Mouse (Mus musculus) forebrain, embryonic 15.5 days (tissue): ENCODE data around the gene AI597479. TPM values are rescaled to one million over a fixed set of nuclear protein-coding genes. Genes with fewer than 3 reads are reported as not detected.

Experiments
- ATAC-seq: fragments of 200-750 bp; cut with Nextera tagmentation; replicated peaks from 2 replicates; pipeline ENCODE4 v1.8.0; 2017; ENCODE audit warnings: mild to moderate bottlenecking, moderate TSS enrichment, moderate library complexity
- H3K27ac ChIP-seq: fragments of 300-500 bp; sonication (generic); replicated peaks from 2 replicates; pipeline ENCODE4 v1.5.1; 2015; ENCODE audit warnings: mild to moderate bottlenecking, inconsistent platforms
- H3K27me3 ChIP-seq: fragments of 300-500 bp; sonication (generic); 2 replicates; pipeline ENCODE4 v1.6.1; 2015; ENCODE audit warnings: inconsistent platforms
- H3K36me3 ChIP-seq: fragments of 300-500 bp; sonication (generic); 2 replicates; pipeline ENCODE4 v1.6.1; 2015; ENCODE audit warnings: mild to moderate bottlenecking, inconsistent platforms
- H3K4me1 ChIP-seq: fragments of 300-500 bp; sonication (generic); 2 replicates; pipeline ENCODE4 v1.6.1; 2015; ENCODE audit warnings: inconsistent platforms
- H3K4me2 ChIP-seq: fragments of 300-500 bp; sonication (generic); replicated peaks from 2 replicates; pipeline ENCODE4 v1.6.1; 2015; ENCODE audit warnings: mild to moderate bottlenecking, inconsistent platforms
- H3K4me3 ChIP-seq: fragments of 300-500 bp; sonication (generic); 2 replicates; pipeline ENCODE4 v1.5.1; 2015; ENCODE audit warnings: mild to moderate bottlenecking, inconsistent platforms
- H3K9ac ChIP-seq: fragments of 300-500 bp; sonication (generic); replicated peaks from 2 replicates; pipeline ENCODE4 v1.6.1; 2015; ENCODE audit warnings: mild to moderate bottlenecking, inconsistent platforms
- H3K9me3 ChIP-seq: fragments of 300-500 bp; sonication (generic); 2 replicates; pipeline ENCODE4 v1.6.1; 2016; ENCODE audit warnings: inconsistent platforms
- WGBS: fragments of 180-500 bp; shearing (Covaris S2); methylation state at CpG from one replicate; pipeline ENCODE4 v1.1.7; 2015; ENCODE audit warnings: mixed read lengths; 5-methylcytosine and 5-hydroxymethylcytosine counted together
- polyA plus RNA-seq: library from polyadenylated mRNA; unstranded; fragments of >200 nt; fragmentation: Nextera tagmentation; extraction: Ambion mirVana; gene quantifications from 2 replicates; pipeline ENCODE4 v1.2.1, GENCODE M21; 2015

The AI597479 gene
- polyA plus RNA-seq, 1 experiment from 2014 or later, result 53.5 TPM

DNA sequence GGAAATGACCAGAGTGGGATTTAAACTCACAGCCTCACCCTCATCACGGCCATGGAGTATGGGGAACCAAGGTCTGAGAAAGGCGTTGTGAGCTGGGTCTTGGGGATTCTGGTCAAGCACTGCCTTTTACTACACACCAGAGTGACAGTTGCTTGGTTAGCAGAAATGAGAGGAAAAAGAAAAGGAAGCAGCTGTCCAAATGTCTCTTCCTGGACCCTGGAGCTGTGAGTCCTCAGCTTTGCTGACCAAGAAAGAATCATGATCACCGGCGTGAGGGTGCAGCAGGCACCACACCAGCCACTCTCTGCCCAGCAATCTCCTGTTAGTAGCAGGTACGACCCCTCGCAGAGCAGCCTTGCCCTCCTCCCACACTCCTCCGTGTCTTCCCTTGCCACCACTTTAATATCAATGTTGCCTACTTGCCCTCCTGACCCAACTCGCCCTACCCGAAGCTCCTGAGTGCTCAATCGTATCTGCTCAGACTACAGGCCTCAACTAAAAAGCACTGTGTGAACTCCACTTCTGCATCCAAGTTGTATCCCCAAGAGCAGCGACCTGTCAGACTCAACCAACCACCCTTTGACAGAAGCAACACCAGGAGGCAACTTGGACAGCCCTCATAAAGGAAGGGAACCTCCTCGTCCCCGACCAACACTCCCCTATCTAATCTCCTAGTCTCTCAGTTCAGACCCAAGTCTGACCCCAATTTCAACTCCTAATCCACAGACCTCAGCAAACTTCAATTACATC is 7.0 kb upstream of the AI597479 start:
- Histone ChIP-seq H3K4me2 (peak overlapping the region; percentile 73), H3K9me3 (no peaks in the 10 kb centered on the region), H3K27me3 (no peaks in the 10 kb centered on the region), H3K36me3 (no peaks in the 10 kb centered on the region), H3K4me1 (peaks cover 28% of the 10 kb centered on the region), H3K4me3 (peak overlapping the region; percentile 68), H3K27ac (no peak overlapping the region), H3K9ac (peak overlapping the region; percentile 84)
- ATAC-seq, result peak; percentile 28
- WGBS, result 48% methylated on average over 13 of the region's 13 CpGs

DNA sequence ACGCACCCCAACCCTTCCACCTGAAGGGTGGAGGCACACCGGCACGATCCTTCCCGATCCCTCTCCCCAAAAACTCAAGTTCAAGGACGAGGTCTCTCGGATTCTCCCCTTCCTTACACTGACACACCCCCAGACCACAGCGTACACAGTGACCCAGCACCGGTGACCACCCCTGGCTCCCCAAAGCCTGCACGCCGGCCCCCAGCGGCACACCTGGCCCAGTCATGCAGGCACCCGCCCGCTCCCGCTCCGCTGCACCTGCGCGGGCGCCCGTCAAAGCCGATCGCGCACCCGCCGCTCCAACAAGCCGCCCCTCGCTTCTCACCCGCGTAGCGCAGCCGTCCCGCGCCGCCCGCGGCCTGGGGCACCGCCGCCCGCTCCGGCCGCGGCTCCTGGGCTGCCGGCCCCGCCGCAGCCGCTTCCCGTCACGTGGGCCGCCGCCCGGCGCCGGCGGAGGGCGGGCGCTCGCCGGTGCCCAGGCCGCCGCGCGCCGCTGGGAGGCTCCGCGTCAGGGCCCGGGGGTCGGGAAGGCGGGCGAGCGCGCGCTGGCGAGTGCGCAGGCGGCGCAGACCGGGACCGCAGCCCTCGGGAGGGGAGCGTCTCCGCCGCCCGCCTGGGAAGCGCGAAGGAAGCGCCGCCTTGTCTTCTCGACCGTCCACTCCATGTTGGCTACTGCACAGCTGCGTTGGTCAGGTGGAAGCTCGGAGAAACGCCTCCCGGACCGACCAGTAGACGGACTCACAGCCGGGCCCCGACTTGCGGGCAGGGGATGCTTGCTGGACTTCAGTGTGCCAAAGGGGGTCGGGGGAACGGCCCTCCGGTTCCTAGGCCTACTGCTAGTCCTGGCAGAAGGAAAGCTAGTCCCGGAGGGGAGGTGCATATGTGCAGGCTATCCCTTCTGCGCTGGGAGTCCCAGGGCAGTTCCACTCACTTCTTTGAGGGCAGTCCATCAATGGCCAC is 6.2 kb upstream of the AI597479 start:
- Histone ChIP-seq H3K27ac (peak overlapping the region; percentile 77), H3K27me3 (no peaks in the 10 kb centered on the region), H3K4me1 (peaks cover 34% of the 10 kb centered on the region), H3K4me2 (peak overlapping the region; percentile 73), H3K9ac (peak overlapping the region; percentile 84), H3K9me3 (no peaks in the 10 kb centered on the region), H3K4me3 (peak overlapping the region; percentile 68), H3K36me3 (no peaks in the 10 kb centered on the region)
- ATAC-seq, result peak; percentile 89
- WGBS, result under 1% methylated on average over 94 of the region's 102 CpGs

- Histone ChIP-seq H3K4me2 (no peak overlapping the region), H3K9ac (no peak overlapping the region), H3K27ac (no peak overlapping the region), H3K27me3 (no peaks in the 10 kb centered on the region), H3K9me3 (no peaks in the 10 kb centered on the region), H3K4me3 (no peak overlapping the region), H3K4me1 (peaks cover 42% of the 10 kb centered on the region), H3K36me3 (no peaks in the 10 kb centered on the region)
- ATAC-seq, result no peak
- 70% methylated on average over 2 of the region's 2 CpGs for WGBS
Observed at GRCm38 (mm10) chr1:43094206-43094605, 4.3 kb upstream of the AI597479 start.

DNA sequence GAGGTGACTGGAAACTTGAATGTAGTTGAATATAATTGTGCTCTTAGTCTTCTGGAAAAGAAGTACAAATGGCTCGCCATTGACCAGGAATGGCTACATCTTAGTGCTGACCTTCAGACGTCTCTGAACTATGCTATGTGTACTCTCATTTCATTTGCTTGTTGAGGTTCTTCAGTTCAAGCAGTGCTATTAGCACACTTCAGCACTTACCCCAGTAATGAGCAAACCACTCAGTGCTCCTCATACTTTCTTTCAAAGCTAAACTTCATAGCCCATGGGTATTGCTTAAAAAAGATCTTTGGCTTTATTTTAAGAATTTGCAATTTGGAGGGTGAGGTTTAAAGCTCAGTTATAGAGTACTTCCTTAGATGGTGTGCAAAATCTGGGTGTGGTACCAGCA is 10.2 kb downstream of the AI597479 start:
- H3K27ac ChIP-seq, result no peak overlapping the region
- ATAC-seq, result no peak
- WGBS, result 93% methylated on average over 2 of the region's 2 CpGs
- no peaks in the 10 kb centered on the region for H3K9me3 ChIP-seq
- H3K9ac ChIP-seq, result no peak overlapping the region
- no peaks in the 10 kb centered on the region for H3K4me1 ChIP-seq
- no peaks in the 10 kb centered on the region for H3K27me3 ChIP-seq
- H3K36me3 ChIP-seq, result peaks cover 57% of the 10 kb centered on the region
- H3K4me3 ChIP-seq, result no peak overlapping the region
- no peak overlapping the region for H3K4me2 ChIP-seq

- H3K36me3 ChIP-seq, result peaks cover 58% of the 10 kb centered on the region
- 47% methylated on average over 4 of the region's 4 CpGs for WGBS
- ATAC-seq, result no peak
Observed at GRCm38 (mm10) chr1:43110556-43110955, 12.0 kb downstream of the AI597479 start.

GRCm38 (mm10) chr1:43112882-43113281 is 14.4 kb downstream of the AI597479 start:
- Histone ChIP-seq H3K36me3 (peaks cover 62% of the 10 kb centered on the region), H3K9ac (no peak overlapping the region), H3K9me3 (no peaks in the 10 kb centered on the region), H3K4me1 (no peaks in the 10 kb centered on the region), H3K27ac (no peak overlapping the region), H3K27me3 (no peaks in the 10 kb centered on the region), H3K4me2 (no peak overlapping the region), H3K4me3 (no peak overlapping the region)
- 88% methylated on average over 2 of the region's 2 CpGs for WGBS
- peak; percentile 57 for ATAC-seq

More at GRCm38 (mm10) chr1:43110556-43110955, 12.0 kb downstream of the AI597479 start:
- Histone ChIP-seq H3K27me3 (no peaks in the 10 kb centered on the region), H3K9ac (no peak overlapping the region), H3K9me3 (no peaks in the 10 kb centered on the region), H3K4me3 (no peak overlapping the region), H3K27ac (no peak overlapping the region), H3K4me2 (no peak overlapping the region), H3K4me1 (no peaks in the 10 kb centered on the region)

DNA sequence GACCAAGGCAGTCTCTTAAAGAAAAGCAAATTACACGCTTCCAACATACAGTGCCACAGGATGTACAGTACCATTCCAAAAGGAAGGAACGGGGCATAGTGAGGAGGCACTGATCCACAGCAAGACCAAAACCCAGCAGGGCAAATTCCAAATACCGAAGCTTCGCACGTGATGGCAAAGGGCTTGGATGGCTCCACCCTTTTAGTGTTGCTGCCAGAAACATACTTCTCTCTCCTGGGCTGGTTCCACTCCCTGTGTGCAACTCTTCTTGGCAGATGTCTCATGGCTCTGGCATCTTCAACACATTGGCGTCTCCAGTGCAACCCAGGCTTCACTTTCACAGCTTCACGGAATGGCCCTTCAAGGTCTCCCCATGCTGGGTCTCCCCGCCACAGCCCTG is 18.9 kb downstream of the AI597479 start:
- no peaks in the 10 kb centered on the region for H3K4me1 ChIP-seq
- no peak overlapping the region for H3K9ac ChIP-seq
- no peak overlapping the region for H3K4me2 ChIP-seq
- no peak overlapping the region for H3K27ac ChIP-seq
- no peak overlapping the region for H3K4me3 ChIP-seq
- no peaks in the 10 kb centered on the region for H3K9me3 ChIP-seq
- H3K27me3 ChIP-seq, result no peaks in the 10 kb centered on the region
- H3K36me3 ChIP-seq, result peaks cover 43% of the 10 kb centered on the region
- no peak for ATAC-seq
- 91% methylated on average over 8 of the region's 8 CpGs for WGBS

DNA sequence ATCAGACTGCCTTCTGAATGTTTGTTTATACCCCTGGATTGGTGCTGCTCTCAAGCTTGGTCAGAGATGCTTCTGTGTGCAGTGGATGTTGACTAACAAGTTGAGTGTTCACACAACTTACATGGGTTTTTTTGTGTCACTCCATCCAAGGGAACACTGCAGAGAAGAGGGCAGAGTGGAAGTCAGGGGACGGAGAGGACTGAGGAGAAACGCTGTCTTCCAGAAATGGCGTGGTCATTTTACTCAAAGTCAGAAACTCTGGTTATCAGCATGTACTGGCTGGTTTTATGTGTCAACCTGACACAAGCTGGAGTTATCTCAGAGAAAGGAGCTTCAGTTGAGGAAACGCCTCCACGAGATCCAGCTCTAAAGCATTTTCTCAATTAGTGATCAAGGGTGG is 22.4 kb downstream of the AI597479 start:
- Histone ChIP-seq H3K9me3 (no peaks in the 10 kb centered on the region), H3K27ac (no peak overlapping the region), H3K4me1 (no peaks in the 10 kb centered on the region), H3K36me3 (peaks cover 23% of the 10 kb centered on the region), H3K4me2 (no peak overlapping the region), H3K27me3 (no peaks in the 10 kb centered on the region), H3K4me3 (no peak overlapping the region), H3K9ac (no peak overlapping the region)
- no peak for ATAC-seq
- WGBS, result 96% methylated on average over 5 of the region's 5 CpGs

- H3K36me3 ChIP-seq, result peaks cover 11% of the 10 kb centered on the region
- no peaks in the 10 kb centered on the region for H3K4me1 ChIP-seq
- H3K4me3 ChIP-seq, result no peak overlapping the region
- no peak for ATAC-seq
- no peaks in the 10 kb centered on the region for H3K27me3 ChIP-seq
- no peak overlapping the region for H3K9ac ChIP-seq
- no peak overlapping the region for H3K4me2 ChIP-seq
- WGBS, result 96% methylated on average over 2 of the region's 2 CpGs
- H3K27ac ChIP-seq, result no peak overlapping the region
- no peaks in the 10 kb centered on the region for H3K9me3 ChIP-seq
Observed at GRCm38 (mm10) chr1:43122616-43123015, 24.1 kb downstream of the AI597479 start.

DNA sequence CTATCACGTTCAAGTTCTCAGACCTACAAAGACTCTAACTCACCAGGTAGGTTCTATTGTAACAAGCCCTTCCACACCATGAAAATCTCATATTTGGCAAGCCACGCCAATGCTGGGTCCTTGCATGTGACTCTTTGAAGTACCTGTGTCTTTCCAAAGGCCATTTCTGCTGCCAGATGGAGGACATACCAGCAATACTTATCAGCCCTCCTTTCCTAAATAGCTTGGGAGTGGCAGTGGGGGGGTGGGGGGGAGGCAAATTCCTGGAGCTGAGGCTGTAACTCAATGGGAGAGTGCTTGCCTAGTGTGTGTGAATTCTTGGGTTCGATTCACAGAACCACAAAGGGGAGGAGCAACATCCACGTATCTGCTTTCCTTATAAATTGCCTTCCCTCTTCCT is 26.2 kb downstream of the AI597479 start:
- Histone ChIP-seq H3K36me3 (no peaks in the 10 kb centered on the region), H3K4me1 (no peaks in the 10 kb centered on the region), H3K9ac (no peak overlapping the region), H3K9me3 (no peaks in the 10 kb centered on the region), H3K27ac (no peak overlapping the region), H3K4me2 (no peak overlapping the region), H3K27me3 (no peaks in the 10 kb centered on the region), H3K4me3 (no peak overlapping the region)
- 82% methylated on average over 4 of the region's 4 CpGs for WGBS
- no peak for ATAC-seq

GRCm38 (mm10) chr1:43127196-43127595 is 28.7 kb downstream of the AI597479 start:
- H3K4me1 ChIP-seq, result no peaks in the 10 kb centered on the region; the same call in 1 of the 2 replicates
- H3K27ac ChIP-seq, result no peak overlapping the region
- no peak overlapping the region for H3K4me2 ChIP-seq
- H3K9me3 ChIP-seq, result no peaks in the 10 kb centered on the region
- no peak for ATAC-seq
- H3K4me3 ChIP-seq, result no peak overlapping the region
- no peaks in the 10 kb centered on the region for H3K27me3 ChIP-seq
- H3K9ac ChIP-seq, result no peak overlapping the region
- no peaks in the 10 kb centered on the region for H3K36me3 ChIP-seq
